Mouse (Mus musculus) cerebellum, adult 2 months (tissue): ENCODE data around the gene Sgce.

Source experiments
- CTCF ChIP-seq: fragments of 200-500 bp; IDR thresholded peaks from 2 replicates; pipeline ENCODE4 v1.5.1; 2011; ENCODE audit warnings: low read depth, mild to moderate bottlenecking, control low read depth, low read length, moderate library complexity, borderline replicate concordance; ENCODE audit not compliant: insufficient read depth
- POLR2A ChIP-seq: fragments of 200-500 bp; IDR thresholded peaks from 2 replicates; pipeline ENCODE4 v1.6.1; 2011; ENCODE audit warnings: low read length, control low read depth, borderline replicate concordance; ENCODE audit not compliant: insufficient read depth

DNA sequence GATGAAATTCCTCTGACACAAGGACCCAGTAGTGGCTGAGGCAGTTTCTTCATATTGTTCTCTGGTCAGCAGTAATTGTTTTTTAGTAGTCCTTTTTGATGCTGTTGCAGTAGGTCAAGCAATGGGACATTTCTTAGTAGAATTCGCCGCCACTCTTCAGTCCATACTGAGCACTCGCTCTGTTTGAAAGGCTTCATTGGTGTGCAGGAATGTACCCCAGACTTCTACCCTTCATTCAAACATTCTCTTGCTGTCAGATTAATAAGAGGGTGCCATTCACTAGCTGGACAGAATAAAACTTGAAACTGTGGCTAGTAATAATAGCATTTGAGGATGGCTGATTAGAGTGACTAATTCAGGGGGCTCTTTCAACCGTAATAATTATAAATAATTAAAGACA, 113.8 kb downstream of the Sgce start:
- TF ChIP-seq POLR2A (no peak), CTCF (no peak)
